Mouse (Mus musculus) ovary, postnatal 36 days (tissue): Measurements from ENCODE around the gene Afp.

ENCODE experiments used
- DNase-seq: peaks from one replicate; pipeline ENCODE4 v3.0.0; 2022; ENCODE audit warnings: low spot score, mixed read lengths

The Afp gene

DNA sequence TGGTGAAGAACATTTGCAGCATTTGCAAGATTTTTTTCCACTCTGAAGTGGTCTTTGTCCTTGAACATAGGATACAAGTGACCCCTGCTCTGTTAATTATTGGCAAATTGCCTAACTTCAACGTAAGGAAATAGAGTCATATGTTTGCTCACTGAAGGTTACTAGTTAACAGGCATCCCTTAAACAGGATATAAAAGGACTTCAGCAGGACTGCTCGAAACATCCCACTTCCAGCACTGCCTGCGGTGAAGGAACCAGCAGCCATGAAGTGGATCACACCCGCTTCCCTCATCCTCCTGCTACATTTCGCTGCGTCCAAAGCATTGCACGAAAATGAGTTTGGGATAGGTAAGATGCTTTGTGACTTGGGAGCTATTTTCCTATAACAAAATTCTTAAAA lies at the start of gene Afp:
TSS of gene Afp (plus strand) at position 220 of the 400 bp plus-strand sequence.
- no peak for DNase-seq

DNA sequence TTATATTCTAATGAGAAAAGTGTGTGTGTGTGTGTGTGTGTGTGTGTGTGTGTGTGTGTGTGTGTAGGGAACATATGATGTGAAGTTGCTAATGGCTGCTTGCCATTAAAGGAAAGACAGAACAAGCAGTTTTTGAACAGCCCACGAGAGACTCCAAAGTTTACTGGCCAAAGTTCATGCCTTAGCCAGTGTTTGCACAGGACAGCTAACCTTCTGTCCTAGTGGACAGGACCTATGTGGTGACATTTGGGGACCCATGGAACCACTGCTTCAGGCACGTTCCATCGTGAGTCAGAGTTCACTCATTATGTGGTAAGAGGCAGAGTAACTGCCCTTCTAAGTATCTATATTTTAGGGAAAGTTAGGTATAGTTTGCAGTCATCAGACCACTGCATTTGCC lies 43.0 kb upstream of the Afp start:
- no peak for DNase-seq

DNA sequence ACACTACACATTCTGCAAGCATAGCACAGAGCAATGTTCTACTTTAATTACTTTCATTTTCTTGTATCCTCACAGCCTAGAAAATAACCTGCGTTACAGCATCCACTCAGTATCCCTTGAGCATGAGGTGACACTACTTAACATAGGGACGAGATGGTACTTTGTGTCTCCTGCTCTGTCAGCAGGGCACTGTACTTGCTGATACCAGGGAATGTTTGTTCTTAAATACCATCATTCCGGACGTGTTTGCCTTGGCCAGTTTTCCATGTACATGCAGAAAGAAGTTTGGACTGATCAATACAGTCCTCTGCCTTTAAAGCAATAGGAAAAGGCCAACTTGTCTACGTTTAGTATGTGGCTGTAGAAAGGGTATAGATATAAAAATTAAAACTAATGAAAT lies 40.6 kb upstream of the Afp start:
- no peak for DNase-seq

DNA sequence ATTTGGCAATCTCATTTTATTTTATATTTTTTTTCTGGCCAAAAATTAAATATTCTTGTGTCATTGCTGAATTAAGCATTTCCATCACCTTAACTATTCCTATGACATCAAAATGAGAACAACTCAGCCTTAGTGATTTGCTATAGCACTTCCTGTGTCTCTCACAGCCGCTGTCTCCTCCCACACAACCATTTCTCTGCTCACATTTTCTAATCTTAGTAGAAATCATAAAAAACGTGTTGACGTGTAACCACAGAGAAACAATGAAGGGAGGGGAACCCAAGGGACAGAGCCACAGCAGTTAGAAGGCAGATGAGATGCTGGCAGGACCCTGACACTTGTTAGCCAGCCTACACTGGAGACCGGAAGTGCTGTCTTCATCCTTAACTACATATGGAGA lies 37.8 kb upstream of the Afp start:
- no peak for DNase-seq

DNA sequence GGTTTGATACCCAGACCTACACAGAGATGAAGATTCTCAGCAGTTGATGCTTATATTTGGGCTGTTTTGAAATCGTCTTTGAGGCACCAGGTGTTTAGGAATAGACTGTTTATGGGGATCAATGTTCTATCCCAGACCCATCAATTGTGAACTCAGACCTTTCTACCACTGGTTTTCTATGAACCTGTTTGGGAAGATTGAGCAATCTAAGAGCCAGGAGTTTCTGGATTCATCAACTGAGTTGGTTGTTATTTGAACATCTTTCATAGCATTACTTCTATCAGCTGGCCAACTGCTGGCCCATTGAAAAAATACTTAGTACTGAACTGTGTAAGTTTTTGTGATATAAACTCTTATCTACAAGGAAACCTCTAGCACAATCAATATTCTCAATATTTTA lies 33.3 kb upstream of the Afp start:
- no peak for DNase-seq

DNA sequence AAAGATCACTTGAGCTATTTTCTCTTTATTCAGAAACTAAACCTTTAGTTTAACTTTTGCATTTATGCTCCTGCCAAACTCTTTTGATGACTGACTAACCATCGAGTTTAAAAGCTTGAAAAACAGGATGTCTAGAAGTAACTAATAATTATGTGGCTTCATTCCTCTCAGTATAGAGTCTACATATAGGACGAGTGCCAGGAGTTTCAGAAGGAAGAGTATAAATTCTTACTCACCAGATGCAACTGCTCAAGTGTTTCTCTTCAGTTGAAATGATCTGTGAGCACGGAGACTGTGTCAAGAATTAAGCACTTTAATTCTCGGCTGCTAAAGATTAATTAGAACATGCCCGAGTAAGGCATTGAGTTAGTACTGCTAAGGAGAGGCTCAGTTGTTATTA lies 31.8 kb upstream of the Afp start:
- no peak for DNase-seq

DNA sequence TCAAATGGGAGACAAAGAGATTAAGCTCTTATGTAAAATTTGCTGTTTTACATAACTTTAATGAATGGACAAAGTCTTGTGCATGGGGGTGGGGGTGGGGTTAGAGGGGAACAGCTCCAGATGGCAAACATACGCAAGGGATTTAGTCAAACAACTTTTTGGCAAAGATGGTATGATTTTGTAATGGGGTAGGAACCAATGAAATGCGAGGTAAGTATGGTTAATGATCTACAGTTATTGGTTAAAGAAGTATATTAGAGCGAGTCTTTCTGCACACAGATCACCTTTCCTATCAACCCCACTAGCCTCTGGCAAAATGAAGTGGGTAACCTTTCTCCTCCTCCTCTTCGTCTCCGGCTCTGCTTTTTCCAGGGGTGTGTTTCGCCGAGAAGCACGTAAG lies 29.9 kb upstream of the Afp start, which contains the start of gene Alb:
TSS of gene Alb (plus strand) at position 279 of the 400 bp plus-strand sequence.
- DNase-seq: no peak

DNA sequence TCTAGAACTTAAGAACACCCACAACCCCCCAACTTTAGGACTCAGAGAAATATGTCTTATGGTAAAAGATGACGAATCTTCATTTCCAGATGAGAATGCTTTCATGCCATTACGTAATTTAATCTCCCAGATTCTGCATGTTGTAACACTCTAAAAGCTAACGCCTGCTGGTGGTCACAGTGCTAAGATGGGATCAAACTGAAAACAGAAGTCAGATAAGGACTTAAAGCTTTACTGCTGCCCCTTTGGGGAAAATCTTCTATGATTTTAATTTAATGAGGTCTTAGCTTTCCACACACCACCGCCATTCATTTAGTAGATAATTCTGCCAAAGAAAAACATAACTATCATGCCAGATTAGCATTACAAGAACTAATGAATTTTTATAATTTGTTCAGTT lies 23.7 kb upstream of the Afp start:
- DNase-seq: no peak

DNA sequence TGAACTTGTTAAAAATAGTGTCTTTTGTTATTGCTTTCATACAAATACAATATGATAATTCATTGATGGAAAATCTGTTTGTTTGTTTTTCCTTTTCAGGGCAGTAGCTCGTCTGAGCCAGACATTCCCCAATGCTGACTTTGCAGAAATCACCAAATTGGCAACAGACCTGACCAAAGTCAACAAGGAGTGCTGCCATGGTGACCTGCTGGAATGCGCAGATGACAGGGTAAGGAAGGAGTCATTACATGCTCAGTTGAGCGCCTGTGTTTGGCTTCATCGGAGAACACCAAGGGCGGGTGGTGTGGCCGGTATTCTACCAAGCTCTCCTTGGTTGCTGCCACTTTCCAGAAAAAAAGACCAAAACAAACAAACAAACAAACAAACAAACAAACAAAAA lies 23.3 kb upstream of the Afp start:
- no peak for DNase-seq

DNA sequence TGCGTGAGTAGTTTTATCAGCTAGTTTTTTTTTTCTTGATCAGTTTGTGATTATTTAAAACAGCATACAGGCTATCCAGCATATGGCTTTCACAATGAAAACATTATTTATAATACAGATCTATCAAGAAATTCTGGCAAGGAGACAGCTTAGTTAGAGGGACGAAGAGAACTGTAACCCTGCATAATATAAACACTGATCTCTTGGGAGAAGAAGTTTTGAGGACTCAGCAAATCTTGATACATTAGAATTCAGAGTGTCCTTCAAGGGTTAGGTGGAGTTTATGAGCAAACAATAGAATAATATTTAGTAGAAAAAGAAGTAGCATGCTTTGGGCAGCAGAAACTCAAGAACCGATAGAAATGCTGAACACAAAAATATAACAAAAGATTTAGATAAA lies 19.7 kb upstream of the Afp start:
- no peak for DNase-seq

DNA sequence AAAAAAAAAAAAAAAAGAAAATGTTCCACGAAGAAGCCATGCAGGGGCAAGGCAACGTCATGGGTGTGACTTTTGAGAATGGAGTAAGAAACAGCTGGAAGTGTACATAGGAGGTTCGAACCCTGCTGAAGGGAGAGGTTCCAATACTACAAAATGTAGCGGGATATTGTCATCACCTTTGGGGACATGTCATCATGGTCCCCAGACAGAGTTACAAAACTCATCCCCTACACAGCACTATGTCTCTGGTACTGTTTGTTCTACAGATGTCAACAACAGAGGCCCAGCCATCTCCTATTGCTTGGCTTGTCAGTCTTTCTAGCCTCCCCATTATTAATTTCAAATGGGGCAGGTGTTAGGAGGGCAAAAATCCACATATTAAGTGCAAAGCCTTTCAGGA lies 16.6 kb upstream of the Afp start:
- DNase-seq: no peak

DNA sequence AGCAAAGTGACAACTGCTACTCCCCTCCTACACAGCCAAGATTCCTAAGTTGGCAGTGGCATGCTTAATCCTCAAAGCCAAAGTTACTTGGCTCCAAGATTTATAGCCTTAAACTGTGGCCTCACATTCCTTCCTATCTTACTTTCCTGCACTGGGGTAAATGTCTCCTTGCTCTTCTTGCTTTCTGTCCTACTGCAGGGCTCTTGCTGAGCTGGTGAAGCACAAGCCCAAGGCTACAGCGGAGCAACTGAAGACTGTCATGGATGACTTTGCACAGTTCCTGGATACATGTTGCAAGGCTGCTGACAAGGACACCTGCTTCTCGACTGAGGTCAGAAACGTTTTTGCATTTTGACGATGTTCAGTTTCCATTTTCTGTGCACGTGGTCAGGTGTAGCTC lies 16.2 kb upstream of the Afp start:
- DNase-seq: no peak

DNA sequence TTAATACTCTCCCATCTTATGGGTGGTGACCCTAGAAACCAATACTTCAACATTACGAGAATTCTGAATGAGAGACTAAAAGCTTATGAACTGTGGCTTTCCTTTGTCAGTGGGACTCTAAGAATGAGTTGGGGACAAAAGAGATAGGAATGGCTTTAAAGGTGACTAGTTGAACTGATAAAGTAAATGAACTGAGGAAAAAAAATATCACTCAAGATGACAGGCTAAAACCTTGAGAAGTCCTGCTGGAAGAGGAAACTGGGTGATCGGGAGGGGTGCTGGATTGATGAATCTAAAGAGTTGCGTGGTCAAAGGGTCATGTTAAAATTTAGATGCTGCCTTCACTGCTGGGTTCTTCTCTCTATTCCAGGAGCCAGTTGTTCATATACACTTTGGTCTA lies 13.8 kb upstream of the Afp start:
- DNase-seq: no peak

DNA sequence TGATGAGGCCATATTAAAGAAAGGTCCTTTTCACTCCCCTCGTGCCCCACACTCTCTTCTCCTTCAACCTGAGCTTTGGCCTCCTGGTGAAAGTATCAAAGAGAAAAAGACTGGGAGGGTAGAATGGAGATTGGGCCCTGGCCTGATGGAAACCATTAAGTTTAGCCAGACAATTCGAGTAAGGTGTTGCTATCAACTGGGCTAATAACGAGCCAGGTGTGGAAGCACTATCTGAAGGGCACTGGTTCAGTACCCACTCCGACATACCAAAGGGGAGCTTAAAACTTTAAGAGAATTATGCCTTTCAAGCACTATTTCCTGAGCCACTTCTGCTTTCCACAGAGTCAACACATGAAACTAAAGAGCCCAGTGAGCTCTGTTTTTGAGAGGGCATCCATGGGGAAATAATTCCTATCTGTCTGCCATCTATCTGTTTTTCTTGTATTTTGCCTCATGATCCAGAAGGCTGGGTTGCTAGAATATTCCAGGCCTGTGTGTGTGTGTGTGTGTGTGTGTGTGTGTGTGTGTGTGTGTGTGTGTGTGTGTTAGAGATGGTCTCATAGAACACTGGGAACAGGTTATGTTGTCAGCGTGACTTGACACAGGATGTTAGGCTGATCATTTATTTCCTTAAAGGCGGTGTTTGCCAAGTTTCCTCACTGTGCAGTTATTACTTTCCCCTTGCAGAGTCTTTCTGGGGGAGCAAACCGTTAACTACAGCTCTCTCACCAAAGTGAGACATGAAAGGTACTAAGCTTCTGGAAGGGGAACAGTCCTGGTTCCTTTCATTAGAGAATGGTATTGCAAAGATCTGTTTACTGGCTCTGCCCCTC lies 13.0 kb upstream of the Afp start:
- no peak for DNase-seq

DNA sequence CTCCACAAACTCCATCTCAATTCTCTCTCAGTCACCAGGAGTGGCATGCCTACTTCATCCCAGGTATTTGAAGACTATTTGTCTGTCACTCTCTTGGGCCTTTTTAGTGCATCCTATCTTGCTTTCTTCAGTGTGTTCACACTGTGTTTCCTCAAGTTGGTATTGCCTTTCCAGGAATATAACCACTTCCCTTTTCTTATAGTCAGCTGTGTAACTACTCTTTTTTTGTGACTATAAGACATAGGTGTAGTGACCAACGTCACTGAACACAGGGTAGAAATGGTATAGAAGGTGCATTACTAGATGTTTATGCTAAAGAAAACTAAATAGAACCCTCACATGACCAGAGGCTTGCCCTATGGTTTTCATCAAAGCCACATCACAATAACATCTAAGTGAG lies 11.7 kb upstream of the Afp start:
- no peak for DNase-seq

DNA sequence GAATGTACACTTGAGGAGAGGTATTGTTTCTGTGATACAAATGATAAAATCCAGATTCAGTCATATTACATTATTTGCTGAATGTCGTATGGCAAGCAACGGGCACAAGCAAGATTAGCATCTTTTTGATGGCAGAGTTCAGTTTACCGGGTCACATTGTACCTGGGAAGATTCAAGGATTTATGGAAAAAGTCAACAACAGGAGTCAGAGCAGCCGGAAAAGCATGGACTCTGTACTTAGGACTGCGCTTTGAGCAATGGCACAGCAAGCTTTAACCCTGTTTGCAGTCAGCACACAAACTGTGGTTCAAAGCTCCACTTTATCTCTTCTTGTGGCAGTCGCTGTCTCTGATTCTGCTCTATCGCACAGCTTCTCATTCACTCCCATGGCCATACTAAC lies 4.9 kb upstream of the Afp start:
- DNase-seq: no peak

DNA sequence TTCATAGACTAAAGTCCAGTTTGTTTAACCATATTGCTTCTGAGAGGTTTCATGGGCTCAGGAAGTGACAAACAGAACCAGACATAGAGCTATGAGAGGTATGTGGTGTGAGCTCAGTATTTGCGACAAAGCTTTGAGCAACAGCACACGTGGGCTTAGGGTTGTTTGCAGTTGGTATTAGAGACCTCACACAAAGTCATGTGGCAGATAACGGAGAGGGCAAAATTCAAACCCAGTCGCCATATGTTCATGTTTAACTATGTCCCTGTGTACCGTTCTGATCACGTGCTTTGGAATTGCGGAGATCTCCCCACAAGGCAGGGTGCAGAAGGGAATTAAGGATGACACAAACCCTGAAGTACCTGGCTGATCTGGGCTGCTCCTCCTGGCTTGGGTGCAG lies 2.2 kb upstream of the Afp start:
- DNase-seq: no peak

DNA sequence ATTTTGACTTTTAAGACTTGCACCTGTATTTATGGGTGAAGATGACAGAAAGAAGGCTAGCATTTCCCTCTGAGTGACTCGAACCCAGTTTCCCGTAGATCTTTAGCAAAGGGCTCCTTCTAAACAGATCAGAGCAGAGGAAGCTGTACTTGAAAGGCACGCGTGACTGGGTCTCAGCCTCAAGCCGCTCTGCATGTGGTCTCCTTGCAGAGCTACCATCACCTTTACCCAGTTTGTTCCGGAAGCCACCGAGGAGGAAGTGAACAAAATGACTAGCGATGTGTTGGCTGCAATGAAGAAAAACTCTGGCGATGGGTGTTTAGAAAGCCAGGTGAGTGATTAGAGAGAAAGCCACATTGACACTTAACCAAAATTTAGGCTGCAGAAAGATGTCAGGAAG lies 1.9 kb downstream of the Afp start:
- no peak for DNase-seq

DNA sequence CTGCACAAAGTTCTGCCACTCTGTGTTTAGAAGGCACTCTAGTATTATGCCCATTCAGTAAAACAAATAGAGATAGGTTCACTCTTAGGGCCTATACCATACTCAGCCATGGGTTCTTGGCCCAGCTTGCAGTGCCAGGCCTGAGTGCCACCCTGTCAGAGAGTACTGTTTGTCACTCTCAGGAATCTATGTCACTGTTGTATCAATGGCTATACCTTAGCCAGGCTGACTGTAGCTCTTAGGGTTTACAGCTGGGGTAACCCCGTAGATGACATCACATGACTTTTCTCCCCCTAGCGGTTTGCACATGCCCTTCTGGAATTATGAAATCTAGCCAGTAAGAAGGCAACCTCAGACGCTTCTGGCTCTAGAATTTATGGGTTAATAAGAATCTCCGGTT lies 3.8 kb downstream of the Afp start:
- DNase-seq: no peak

DNA sequence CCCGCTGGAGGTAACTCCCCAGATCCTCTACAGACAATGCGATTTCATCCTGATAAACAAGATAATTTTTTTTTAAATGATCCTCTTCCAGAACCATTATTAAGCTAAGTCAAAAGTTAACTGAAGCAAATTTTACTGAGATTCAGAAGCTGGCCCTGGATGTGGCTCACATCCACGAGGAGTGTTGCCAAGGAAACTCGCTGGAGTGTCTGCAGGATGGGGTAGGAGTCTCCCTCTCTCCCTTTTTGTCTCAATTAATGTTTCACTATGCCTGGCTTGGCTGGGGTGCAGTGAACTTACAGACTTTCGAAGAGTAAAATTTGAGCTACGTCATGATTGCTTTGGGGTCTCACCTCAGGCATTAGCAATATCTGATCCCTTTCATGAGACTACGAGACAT lies 9.0 kb downstream of the Afp start:
- DNase-seq: no peak

DNA sequence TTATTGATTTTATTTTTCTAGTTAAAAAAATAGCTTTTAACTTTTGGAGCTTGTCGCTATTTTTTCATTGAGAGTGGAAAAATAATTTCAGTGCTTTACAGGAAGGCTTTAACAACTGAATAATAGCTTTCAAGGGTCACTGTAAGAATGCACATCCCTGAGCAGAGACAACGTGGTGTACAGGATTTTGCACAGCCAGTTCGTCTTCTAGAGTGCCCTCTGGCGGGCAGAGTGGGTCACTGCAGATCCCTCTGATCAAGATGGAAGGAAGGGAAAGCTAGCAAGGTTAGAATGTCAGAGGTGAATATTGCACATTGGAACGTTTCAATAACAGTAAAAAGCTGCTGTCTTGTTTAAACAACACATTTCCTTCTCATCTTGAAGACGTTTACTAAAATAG lies 10.2 kb downstream of the Afp start:
- peak; percentile 73 for DNase-seq

DNA sequence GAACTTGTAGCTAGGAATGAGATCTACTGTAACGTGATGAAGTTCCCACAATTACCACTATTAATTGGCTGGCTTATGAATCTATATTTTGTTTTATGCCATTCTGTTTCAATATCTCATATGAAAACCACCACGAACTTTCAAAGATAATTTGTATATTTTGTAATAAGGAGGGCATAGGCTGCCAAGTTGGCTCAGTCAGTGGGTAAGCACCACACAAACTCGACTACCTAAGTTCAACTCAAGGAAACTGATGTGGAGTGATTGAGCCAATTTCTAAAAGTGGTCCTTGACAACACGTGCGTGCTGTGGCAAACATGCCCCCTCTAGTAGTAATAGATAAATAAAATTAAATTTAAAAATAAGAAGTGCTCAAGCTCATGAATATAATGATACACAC lies 11.2 kb downstream of the Afp start:
- no peak for DNase-seq

DNA sequence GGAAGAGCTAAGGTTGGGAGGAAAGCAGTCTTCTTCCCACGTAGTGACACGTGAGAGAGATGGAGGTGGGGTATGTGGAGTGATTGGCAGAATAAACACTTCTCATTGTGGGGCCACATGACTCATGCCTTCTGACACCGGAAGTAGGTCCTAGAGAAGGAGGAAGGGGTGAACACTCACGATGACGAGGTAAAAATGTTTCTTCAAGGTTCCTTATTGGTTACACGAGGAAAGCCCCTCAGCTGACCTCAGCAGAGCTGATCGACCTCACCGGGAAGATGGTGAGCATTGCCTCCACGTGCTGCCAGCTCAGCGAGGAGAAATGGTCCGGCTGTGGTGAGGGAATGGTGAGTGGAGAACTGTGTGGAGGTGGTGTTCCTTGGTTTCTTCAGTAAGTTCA lies 14.2 kb downstream of the Afp start:
- DNase-seq: no peak

DNA sequence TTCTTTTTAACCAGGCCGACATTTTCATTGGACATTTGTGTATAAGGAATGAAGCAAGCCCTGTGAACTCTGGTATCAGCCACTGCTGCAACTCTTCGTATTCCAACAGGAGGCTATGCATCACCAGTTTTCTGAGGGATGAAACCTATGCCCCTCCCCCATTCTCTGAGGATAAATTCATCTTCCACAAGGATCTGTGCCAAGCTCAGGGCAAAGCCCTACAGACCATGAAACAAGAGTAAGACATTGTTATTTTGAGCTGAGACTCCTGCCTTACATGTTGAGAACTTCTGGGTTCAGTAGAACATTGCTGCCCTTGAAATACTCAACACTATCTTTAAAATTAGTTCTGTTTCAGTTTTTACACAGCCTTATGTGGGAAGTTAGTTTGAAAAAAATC lies 16.0 kb downstream of the Afp start:
- no peak for DNase-seq
